Mouse (Mus musculus) liver, adult 2 months (tissue): ENCODE data around the gene Slc7a15.
"Not testable (repeated sequence)": the region's sequence is repeated elsewhere in the genome, so short reads cannot be mapped to it uniquely, and the experiment has no call there.

Experiments used
- CTCF ChIP-seq: fragments of 200-500 bp; IDR thresholded peaks from 2 replicates; pipeline ENCODE4 v1.5.1; 2011; ENCODE audit warnings: low read depth, low read length, control low read depth
- POLR2A ChIP-seq: fragments of 200-500 bp; IDR thresholded peaks from 2 replicates; pipeline ENCODE4 v1.6.1; 2011; ENCODE audit warnings: low read length, control low read depth; ENCODE audit not compliant: insufficient read depth; ENCODE audit errors: extremely low read depth

DNA sequence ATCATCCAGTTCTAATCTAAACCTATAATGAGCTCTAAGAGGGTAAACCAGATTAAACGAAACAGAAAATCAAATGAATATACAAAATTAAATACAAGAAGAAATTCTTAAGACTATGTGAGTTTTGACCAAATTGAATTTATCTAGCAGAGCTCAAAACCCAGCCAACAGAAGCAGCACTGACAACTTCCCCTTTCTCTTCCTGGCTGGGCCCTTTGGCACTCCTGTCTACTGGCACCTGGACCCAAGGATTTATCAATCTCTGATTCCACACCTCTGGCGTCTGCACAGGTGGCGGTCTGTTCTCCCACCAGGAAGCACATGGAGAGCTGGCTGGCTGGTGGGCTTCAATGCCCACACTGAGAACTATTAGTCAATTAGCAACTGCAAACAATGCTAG is 39.0 kb downstream of the Slc7a15 start:
- not testable (repeated sequence) for TF ChIP-seq CTCF, POLR2A
